Comparison of ENCODE assay signal across 7 mouse cellular contexts in genomic region chr1:166843397-166843877, GRCm38 (mm10).
DNase-seq lines count a peak whose midpoint lies in the region; ATAC-seq lines count a peak whose summit lies in the region.

No protein-coding gene starts in this region.

- 0% methylated on average over 11 of the region's 11 CpGs for WGBS in forebrain, embryonic 14.5 days
- 2% methylated on average over 11 of the region's 11 CpGs for WGBS in midbrain, embryonic 14.5 days

- no peaks in the 10 kb centered on the region for H3K27me3 ChIP-seq in forebrain, embryonic 14.5 days (replicated peaks; ENCODE audit: control insufficient read depth, insufficient read depth, low read length)
- H3K27me3 ChIP-seq in midbrain, embryonic 14.5 days (ENCODE audit: control insufficient read depth, insufficient read depth, low read length) = no peaks in the 10 kb centered on the region

- H3K27ac ChIP-seq in forebrain, embryonic 14.5 days (ENCODE audit: low read depth, low read length) = peak overlapping the region; percentile 71
- peak overlapping the region; percentile 70 for H3K27ac ChIP-seq in midbrain, embryonic 14.5 days (replicated peaks; ENCODE audit: low read depth, low read length)

- peak; percentile 10 for DNase-seq in right cerebral cortex, postnatal 4 days
- DNase-seq in right cerebral cortex, adult 18-20 months = no peak
- peak; percentile 69 for DNase-seq in forebrain, embryonic 14.5 days (ENCODE audit: low spot score)
- DNase-seq in kidney, adult 18-20 months = peak; percentile 24
- DNase-seq in midbrain, embryonic 14.5 days = peak; percentile 79
- DNase-seq in spleen, adult 12 weeks (ENCODE audit: low spot score) = no peak
- no peak for DNase-seq in gastrocnemius, postnatal 10 days

- peak overlapping the region; percentile 43 for H3K9ac ChIP-seq in forebrain, embryonic 14.5 days (ENCODE audit: low read length)
- no peak overlapping the region; the same call in 1 of the 2 replicates for H3K9ac ChIP-seq in midbrain, embryonic 14.5 days (replicated peaks; ENCODE audit: low read length)

- no peaks in the 10 kb centered on the region for H3K9me3 ChIP-seq in forebrain, embryonic 14.5 days (replicated peaks; ENCODE audit: control insufficient read depth, low read length)
- H3K9me3 ChIP-seq in midbrain, embryonic 14.5 days (ENCODE audit: control insufficient read depth, low read length) = no peaks in the 10 kb centered on the region

- peak overlapping the region; percentile 15 for H3K4me3 ChIP-seq in forebrain, embryonic 14.5 days (ENCODE audit: low read depth, low read length)
- H3K4me3 ChIP-seq in midbrain, embryonic 14.5 days (replicated peaks; ENCODE audit: low read depth, low read length) = peak overlapping the region; percentile 12; the same call in 1 of the 2 replicates

- ATAC-seq in forebrain, embryonic 14.5 days = peak; percentile 42; the same call in 1 of the 2 replicates
- ATAC-seq in midbrain, embryonic 14.5 days (ENCODE audit: low FRiP score, low TSS enrichment) = peak; percentile 67; the same call in 1 of the 2 replicates

- peaks cover 18% of the 10 kb centered on the region; the same call in 1 of the 2 replicates for H3K4me1 ChIP-seq in forebrain, embryonic 14.5 days (ENCODE audit: control insufficient read depth, insufficient read depth, low read length)
- peaks cover 27% of the 10 kb centered on the region for H3K4me1 ChIP-seq in midbrain, embryonic 14.5 days (ENCODE audit: control insufficient read depth, insufficient read depth, low read length)

- H3K4me2 ChIP-seq in forebrain, embryonic 14.5 days (ENCODE audit: low read length) = peak overlapping the region; percentile 52
- H3K4me2 ChIP-seq in midbrain, embryonic 14.5 days (ENCODE audit: low read length) = peak overlapping the region; percentile 47

- H3K36me3 ChIP-seq in forebrain, embryonic 14.5 days (ENCODE audit: control insufficient read depth, insufficient read depth, low read length) = no peaks in the 10 kb centered on the region
- H3K36me3 ChIP-seq in midbrain, embryonic 14.5 days (ENCODE audit: control insufficient read depth, insufficient read depth, low read length) = no peaks in the 10 kb centered on the region

Comparison
In these comparisons a context has a peak if more than half of its experiments do, and no peak if none do; other contexts are left out.
1. DNase-seq: peak in right cerebral cortex, postnatal 4 days (single experiment), forebrain, embryonic 14.5 days (single experiment), kidney, adult 18-20 months (single experiment) and midbrain, embryonic 14.5 days (single experiment); none in right cerebral cortex, adult 18-20 months (single experiment), spleen, adult 12 weeks (single experiment) and gastrocnemius, postnatal 10 days (single experiment).